Mouse (Mus musculus): ENCODE data around the gene Sort1.

GRCm38 (mm10) chr3:108348376-108348775 lies 64.5 kb downstream of the Sort1 start:
- no peak for TF ChIP-seq GATA1 (IDR thresholded peaks at IDR 0.05; ENCODE audit: borderline replicate concordance, low read length)
- TF ChIP-seq CTCF (IDR thresholded peaks at IDR 0.05; ENCODE audit: low read depth, low read length): no peak

All from G1E (cell line).